Mouse (Mus musculus) liver, embryonic 14 days (tissue): ENCODE data around the gene Nudt21. TPM values are rescaled to one million over a fixed set of nuclear protein-coding genes. Genes with fewer than 3 reads are reported as not detected.

Experiments
- polyA plus RNA-seq: library from polyadenylated mRNA; depleted of rRNA; stranded (reverse); fragments of >200 nt; gene quantifications from 2 replicates; pipeline ENCODE4 v1.2.3, GENCODE M21; 2012; rRNA removed

The Nudt21 gene
- polyA plus RNA-seq: 34.3 and 38.5 TPM in 2 replicates

DNA sequence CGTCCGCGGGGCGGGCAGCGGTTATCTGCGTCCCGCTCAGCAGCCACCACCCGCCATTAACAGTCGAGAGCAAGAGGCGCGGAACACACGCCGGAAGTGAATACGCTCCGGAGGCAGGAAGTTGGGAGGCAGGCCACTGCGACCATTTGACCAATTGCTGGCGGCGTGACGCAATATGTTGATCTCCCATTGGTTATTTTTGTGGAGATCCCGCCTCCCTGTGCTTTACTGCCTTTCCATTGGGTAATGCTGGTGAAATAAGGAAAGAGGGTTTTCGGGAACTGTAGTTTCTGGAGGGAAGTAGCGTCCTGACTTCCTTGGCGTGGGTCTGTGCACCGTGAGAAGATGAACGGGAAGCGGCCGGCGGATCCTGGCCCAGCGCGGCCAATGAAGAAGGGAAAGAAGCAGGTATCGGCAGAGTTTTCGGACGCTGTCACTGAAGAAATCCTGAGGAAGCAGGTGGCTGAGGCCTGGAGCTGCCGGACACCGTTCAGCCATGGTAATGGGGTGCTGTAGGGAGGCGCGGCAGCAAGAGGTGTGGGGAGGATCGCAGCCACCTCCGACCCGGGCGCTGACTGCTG, at the start of gene Nudt21, which contains the start of gene Ogfod1:
Gene Nudt21 (minus strand): TSS at position 88 of the 581 bp plus-strand sequence.
Gene Ogfod1 (plus strand): TSS at position 255 of the 581 bp plus-strand sequence.

DNA sequence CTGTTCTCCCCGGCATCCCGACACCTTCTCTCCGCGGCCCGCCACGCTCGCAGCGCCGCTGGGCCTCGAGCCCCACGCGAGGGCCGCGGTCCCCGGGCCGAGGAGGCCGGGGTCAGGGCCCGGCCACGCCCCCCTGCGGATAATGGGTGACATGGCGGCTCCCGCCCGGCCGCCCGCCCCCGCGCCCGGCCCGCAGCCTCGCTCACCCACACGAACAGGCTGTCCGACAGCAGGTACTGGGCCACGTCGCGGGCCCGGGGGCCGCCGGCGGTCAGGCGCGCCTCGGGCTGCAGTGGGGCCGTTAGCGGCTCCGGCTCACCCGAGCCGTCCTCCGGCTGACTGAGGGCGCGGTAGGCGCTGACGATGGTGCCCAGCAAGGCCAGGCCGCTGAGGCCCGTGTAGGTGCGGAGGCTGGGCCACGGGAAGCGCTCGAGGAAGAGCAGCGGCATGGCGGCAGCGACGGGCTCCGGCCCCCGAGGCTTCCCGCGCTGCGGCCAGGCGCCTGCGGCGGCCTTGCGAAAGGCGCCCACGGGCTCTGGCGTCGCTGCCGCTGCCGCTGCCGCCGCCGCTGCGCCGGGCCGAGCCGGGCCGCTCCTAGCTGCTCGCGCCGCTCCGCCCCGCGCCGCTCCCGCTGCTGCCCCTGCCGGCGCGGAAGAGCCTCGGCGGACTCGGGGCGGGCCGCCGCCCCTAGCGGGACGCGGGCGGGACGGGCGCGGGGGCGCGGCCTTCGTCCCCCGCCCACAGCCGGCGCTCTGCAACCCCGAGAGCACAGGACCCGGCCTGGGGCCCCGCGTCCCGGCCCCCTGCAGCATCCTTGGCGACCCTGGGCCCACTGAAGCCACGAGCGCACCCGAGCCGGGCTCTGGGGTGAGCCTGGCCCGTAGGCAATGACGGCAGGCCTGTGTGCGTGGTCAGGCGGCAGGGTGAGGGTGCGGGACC, 24.5 kb downstream of the Nudt21 start, which contains the start of gene Amfr:
Gene Amfr (minus strand): TSS at position 830 of the 939 bp plus-strand sequence.

Other genes with a start within 250 kb of the Nudt21 start
- 0.45 and 1.5 TPM in 2 replicates for gene Gnao1, start 227.1 kb downstream of the Nudt21 start, polyA plus RNA-seq
- gene Amfr, start 24.2 kb downstream of the Nudt21 start, polyA plus RNA-seq: 35.0 and 41.4 TPM in 2 replicates
- gene Ogfod1, start 167 bp upstream of the Nudt21 start, polyA plus RNA-seq: 3.1 and 3.3 TPM in 2 replicates
- gene Bbs2, start 61.9 kb upstream of the Nudt21 start, polyA plus RNA-seq: 4.1 and 4.4 TPM in 2 replicates
- 1.2 and 2.2 TPM in 2 replicates for gene Mt4, start 100.2 kb upstream of the Nudt21 start, polyA plus RNA-seq
- 0.18 and 0.37 TPM in 2 replicates for gene Mt3, start 115.6 kb upstream of the Nudt21 start, polyA plus RNA-seq
- 1,467 and 1,952 TPM in 2 replicates for gene Mt2, start 135.6 kb upstream of the Nudt21 start, polyA plus RNA-seq
- gene Mt1, start 142.1 kb upstream of the Nudt21 start, polyA plus RNA-seq: 2,043 and 2,631 TPM in 2 replicates
- 27.6 and 31.3 TPM in 2 replicates for gene Nup93, start 177.5 kb upstream of the Nudt21 start, polyA plus RNA-seq